Mouse (Mus musculus) effector memory CD4-positive, alpha-beta T cell, adult 7 months (primary cell): ENCODE data around the gene Fam92a. TPM values are rescaled to one million over a fixed set of nuclear protein-coding genes. Genes with fewer than 3 reads are reported as not detected.

Experiments used
- polyA plus RNA-seq: library from polyadenylated mRNA; unstranded; fragments of 100-300 nt; shearing (Covaris generic); gene quantifications from one replicate; pipeline ENCODE4 v1.2.1, GENCODE M21; 2017

Fam92a gene
- 24.7 TPM for polyA plus RNA-seq

DNA sequence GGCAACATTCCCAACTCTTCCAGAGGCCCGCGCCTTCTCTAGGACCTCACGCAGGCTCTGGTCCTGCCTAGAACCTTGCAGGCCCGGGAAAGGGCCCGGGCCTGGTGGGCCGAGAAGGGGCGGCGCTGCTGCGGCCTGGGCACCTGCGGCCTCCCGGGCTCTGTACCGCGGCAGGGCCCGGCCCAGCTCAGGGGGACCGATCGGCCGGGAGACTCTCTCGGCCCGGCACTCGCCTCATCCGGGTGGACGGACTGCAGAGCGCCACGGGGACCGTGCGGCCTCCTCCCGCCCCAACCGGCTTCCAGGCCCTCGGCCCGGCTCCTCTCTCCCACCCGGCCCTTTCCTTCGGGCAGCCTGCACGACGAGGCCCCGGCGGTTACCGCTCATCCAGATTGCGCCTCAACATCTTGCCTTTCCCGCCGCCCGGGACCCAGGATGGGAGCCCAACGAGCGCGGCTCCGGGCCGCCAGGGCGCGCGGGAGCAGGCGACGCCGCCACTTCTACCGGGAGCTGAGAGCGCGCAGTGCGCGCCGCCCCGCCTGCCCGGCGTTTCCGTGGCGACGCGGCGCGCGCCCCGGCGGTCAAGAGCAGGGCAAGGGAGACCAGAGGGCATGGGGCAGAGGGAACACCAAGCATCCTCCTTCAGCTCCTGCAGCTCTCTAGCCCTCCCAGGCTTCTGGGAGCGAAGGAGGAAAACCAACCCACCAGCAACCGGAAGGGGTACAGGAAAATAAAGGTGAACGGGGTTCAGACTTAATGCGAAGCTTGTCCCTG, at the start of gene Fam92a:
Gene Fam92a (minus strand): TSS at position 698 of the 774 bp plus-strand sequence.

DNA sequence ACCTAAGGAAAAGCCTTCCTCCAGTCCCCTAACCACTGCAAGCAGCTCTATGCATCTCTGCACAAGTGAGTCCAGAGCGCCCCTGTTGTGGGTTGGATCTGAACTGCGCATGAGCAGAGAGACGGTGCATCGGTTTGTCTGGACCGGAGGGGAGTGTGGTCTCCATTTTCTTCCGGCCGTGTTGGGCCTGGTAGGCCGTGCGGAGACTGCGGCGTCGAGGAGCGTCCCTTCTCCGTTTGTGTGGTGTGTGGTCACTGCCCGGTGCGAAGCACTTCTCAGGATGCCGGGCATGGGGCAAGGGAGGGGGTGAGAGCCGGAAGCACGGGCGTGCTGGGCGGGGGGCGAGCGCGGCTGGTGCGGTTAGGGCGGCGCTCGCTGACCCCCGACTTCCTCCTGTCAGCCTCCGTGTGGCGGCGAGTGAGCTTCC, 31.7 kb downstream of the Fam92a start, which contains the start of gene Rbm12b1:
Gene Rbm12b1 (plus strand): TSS at position 124 of the 427 bp plus-strand sequence.

Other genes with a start within 250 kb of the Fam92a start
- 0.24 TPM for gene Gm10604, start 190.8 kb downstream of the Fam92a start, polyA plus RNA-seq
- gene Rbm12b2, start 82.6 kb downstream of the Fam92a start, polyA plus RNA-seq, result 12.9 TPM
- gene Rbm12b1, start 31.8 kb downstream of the Fam92a start, polyA plus RNA-seq, result 14.6 TPM